Mouse (Mus musculus) brain, embryonic 14.5 days (tissue): ENCODE measurements at regions not wholly inside any gene's neighbourhood (a gene's known extent, or its start where the extent isn't known, plus 50 kb on each side); places are given as distances from the start of the nearest gene placed in this dataset.

Experiments
- CTCF ChIP-seq: fragments of 200-500 bp; IDR thresholded peaks from 2 replicates; pipeline ENCODE4 v1.5.1; 2012; ENCODE audit warnings: inconsistent platforms, mild to moderate bottlenecking, moderate library complexity, borderline replicate concordance; ENCODE audit not compliant: insufficient read depth, insufficient read length; ENCODE audit errors: extremely low read depth
- POLR2A ChIP-seq: fragments of 200-500 bp; IDR thresholded peaks from 2 replicates; pipeline ENCODE4 v1.6.1; 2012; ENCODE audit warnings: mild to moderate bottlenecking, inconsistent platforms, borderline replicate concordance; ENCODE audit not compliant: poor library complexity, insufficient read depth, insufficient read length, severe bottlenecking; ENCODE audit errors: extremely low read depth

DNA sequence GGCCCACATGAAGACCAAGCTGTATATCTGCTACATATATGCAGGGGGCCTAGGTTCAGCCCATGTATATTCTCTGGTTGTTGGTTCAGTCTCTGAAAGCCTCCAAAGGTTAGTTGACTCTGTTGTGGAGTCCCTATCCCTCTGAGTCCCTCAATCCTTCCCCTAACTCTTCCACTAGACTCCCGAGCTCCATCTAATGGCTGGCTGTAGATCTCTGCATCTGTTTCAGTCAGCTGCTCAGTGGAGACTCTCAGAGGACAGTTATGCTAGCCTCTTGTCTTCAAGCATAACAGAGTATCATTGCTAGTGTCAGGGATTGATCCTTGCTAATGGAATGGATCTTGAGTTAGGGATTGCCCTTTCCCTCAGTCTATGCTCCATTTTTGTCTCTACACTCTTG, 275.0 kb upstream of the Pitrm1 start:
- TF ChIP-seq CTCF = no peak
- no peak for TF ChIP-seq POLR2A
